Mouse (Mus musculus) embryonic facial prominence, embryonic 13.5 days (tissue): ENCODE data around the gene Zbtb39. TPM values are rescaled to one million over a fixed set of nuclear protein-coding genes. Genes with fewer than 3 reads are reported as not detected.

Experiments used
- ATAC-seq: fragments of 200-750 bp; cut with Nextera tagmentation; 2 replicates; pipeline ENCODE4 v1.8.0; 2017; ENCODE audit warnings: low read depth; ENCODE audit not compliant: insufficient number of reproducible peaks, insufficient read depth, low FRiP score, low TSS enrichment
- H3K27ac ChIP-seq: fragments of 300-500 bp; sonication (generic); 2 replicates; pipeline ENCODE4 v1.5.1; 2015; ENCODE audit warnings: moderate library complexity, mild to moderate bottlenecking, inconsistent platforms
- H3K27me3 ChIP-seq: fragments of 300-500 bp; sonication (generic); 2 replicates; pipeline ENCODE4 v1.6.1; 2015; ENCODE audit warnings: mild to moderate bottlenecking, inconsistent platforms
- H3K36me3 ChIP-seq: fragments of 300-500 bp; sonication (generic); 2 replicates; pipeline ENCODE4 v1.6.1; 2015; ENCODE audit warnings: mild to moderate bottlenecking, inconsistent platforms
- H3K4me1 ChIP-seq: fragments of 300-500 bp; sonication (generic); 2 replicates; pipeline ENCODE4 v1.6.1; 2015; ENCODE audit warnings: inconsistent platforms
- H3K4me2 ChIP-seq: fragments of 300-500 bp; sonication (generic); 2 replicates; pipeline ENCODE4 v1.6.1; 2015; ENCODE audit warnings: moderate library complexity, mild to moderate bottlenecking, inconsistent platforms
- H3K4me3 ChIP-seq: fragments of 300-500 bp; sonication (generic); 2 replicates; pipeline ENCODE4 v1.5.1; 2015; ENCODE audit warnings: mild to moderate bottlenecking, inconsistent platforms
- H3K9ac ChIP-seq: fragments of 300-500 bp; sonication (generic); 2 replicates; pipeline ENCODE4 v1.6.1; 2015; ENCODE audit warnings: mild to moderate bottlenecking, inconsistent platforms
- H3K9me3 ChIP-seq: fragments of 300-500 bp; sonication (generic); 2 replicates; pipeline ENCODE4 v1.6.1; 2016; ENCODE audit warnings: inconsistent platforms
- WGBS: fragments of 180-500 bp; shearing (Covaris S2); methylation state at CpG from one replicate; pipeline ENCODE4 v1.1.7; 2015; ENCODE audit warnings: mixed read lengths; 5-methylcytosine and 5-hydroxymethylcytosine counted together
- polyA plus RNA-seq: library from polyadenylated mRNA; unstranded; fragments of >200 nt; fragmentation: Nextera tagmentation; extraction: Ambion mirVana; gene quantifications from 2 replicates; pipeline ENCODE4 v1.2.1, GENCODE M21; 2015

The Zbtb39 gene
- 3.7 TPM in 2 replicates for polyA plus RNA-seq

GRCm38 (mm10) chr10:127739083-127739660 is at the start of gene Zbtb39:
Zbtb39 (plus strand) TSS chr10:127739538.
- peak; percentile 76 for ATAC-seq
- H3K36me3 ChIP-seq: peaks cover 29% of the 10 kb centered on the region
- peak within 1 kb of the TSS; percentile 98 for H3K9ac ChIP-seq
- no peaks in the 10 kb centered on the region for H3K27me3 ChIP-seq
- H3K4me1 ChIP-seq: peaks cover 8% of the 10 kb centered on the region
- peak within 1 kb of the TSS; percentile 87 for H3K27ac ChIP-seq
- no peaks in the 10 kb centered on the region for H3K9me3 ChIP-seq
- peak within 1 kb of the TSS; percentile 97 for H3K4me3 ChIP-seq
- peak within 1 kb of the TSS; percentile 73 for H3K4me2 ChIP-seq
- WGBS: under 1% methylated on average over 44 of the region's 61 CpGs

- H3K4me2 ChIP-seq: no peak overlapping the region
- H3K36me3 ChIP-seq: peaks cover 47% of the 10 kb centered on the region
- H3K4me3 ChIP-seq: no peak overlapping the region
- H3K27me3 ChIP-seq: no peaks in the 10 kb centered on the region
- no peak overlapping the region for H3K27ac ChIP-seq
- H3K9me3 ChIP-seq: no peaks in the 10 kb centered on the region
- ATAC-seq: no peak
- H3K4me1 ChIP-seq: peaks cover under 1% of the 10 kb centered on the region; the same call in 1 of the 2 replicates
- H3K9ac ChIP-seq: no peak overlapping the region
- WGBS: 23% methylated on average over 1 of the region's 1 CpGs
These were observed 48.3 kb upstream of the Zbtb39 start for GRCm38 (mm10) chr10:127691053-127691452.

GRCm38 (mm10) chr10:127694636-127695035 is 44.7 kb upstream of the Zbtb39 start:
- Histone ChIP-seq H3K4me2 (no peak overlapping the region), H3K9me3 (no peaks in the 10 kb centered on the region), H3K4me3 (no peak overlapping the region), H3K4me1 (no peaks in the 10 kb centered on the region), H3K36me3 (peaks cover 65% of the 10 kb centered on the region), H3K27ac (no peak overlapping the region), H3K9ac (no peak overlapping the region), H3K27me3 (no peaks in the 10 kb centered on the region)
- ATAC-seq: no peak
- WGBS: 48% methylated on average over 2 of the region's 2 CpGs

GRCm38 (mm10) chr10:127695775-127696174 is 43.6 kb upstream of the Zbtb39 start:
- no peaks in the 10 kb centered on the region for H3K27me3 ChIP-seq
- ATAC-seq: no peak
- no peak overlapping the region for H3K4me3 ChIP-seq
- peaks cover 65% of the 10 kb centered on the region for H3K36me3 ChIP-seq
- H3K9ac ChIP-seq: no peak overlapping the region
- H3K4me2 ChIP-seq: no peak overlapping the region
- H3K27ac ChIP-seq: no peak overlapping the region
- H3K4me1 ChIP-seq: no peaks in the 10 kb centered on the region
- H3K9me3 ChIP-seq: no peaks in the 10 kb centered on the region
- 93% methylated on average over 7 of the region's 7 CpGs for WGBS

GRCm38 (mm10) chr10:127698966-127699365 is 40.4 kb upstream of the Zbtb39 start:
- WGBS: 87% methylated on average over 7 of the region's 7 CpGs
- H3K36me3 ChIP-seq: peaks cover 44% of the 10 kb centered on the region
- no peaks in the 10 kb centered on the region for H3K9me3 ChIP-seq
- H3K4me1 ChIP-seq: no peaks in the 10 kb centered on the region
- no peak overlapping the region for H3K4me2 ChIP-seq
- H3K27me3 ChIP-seq: no peaks in the 10 kb centered on the region
- no peak overlapping the region for H3K4me3 ChIP-seq
- ATAC-seq: no peak
- H3K9ac ChIP-seq: no peak overlapping the region
- H3K27ac ChIP-seq: no peak overlapping the region

- Histone ChIP-seq H3K4me2 (no peak overlapping the region), H3K9me3 (no peaks in the 10 kb centered on the region), H3K4me1 (no peaks in the 10 kb centered on the region), H3K9ac (no peak overlapping the region), H3K27me3 (no peaks in the 10 kb centered on the region), H3K27ac (no peak overlapping the region), H3K4me3 (no peak overlapping the region), H3K36me3 (peaks cover 21% of the 10 kb centered on the region)
- ATAC-seq: no peak
- 38% methylated on average over 4 of the region's 4 CpGs for WGBS
These were observed 36.0 kb upstream of the Zbtb39 start for GRCm38 (mm10) chr10:127703299-127703698.

GRCm38 (mm10) chr10:127704293-127704692 is 35.0 kb upstream of the Zbtb39 start:
- ATAC-seq: no peak
- 66% methylated on average over 2 of the region's 2 CpGs for WGBS
- H3K36me3 ChIP-seq: peaks cover 12% of the 10 kb centered on the region

GRCm38 (mm10) chr10:127704766-127705220 is 34.5 kb upstream of the Zbtb39 start, which contains the start of gene Myo1a:
Myo1a (plus strand) TSS chr10:127705170.
- Histone ChIP-seq H3K4me3 (no peak within 1 kb of the TSS), H3K27ac (no peak within 1 kb of the TSS), H3K4me2 (no peak within 1 kb of the TSS), H3K9ac (no peak within 1 kb of the TSS), H3K9me3 (no peaks in the 10 kb centered on the region), H3K4me1 (no peaks in the 10 kb centered on the region), H3K36me3 (peaks cover 7% of the 10 kb centered on the region), H3K27me3 (no peaks in the 10 kb centered on the region)
- ATAC-seq: no peak
- 63% methylated on average over 2 of the region's 2 CpGs for WGBS

More at GRCm38 (mm10) chr10:127704293-127704692, 35.0 kb upstream of the Zbtb39 start:
- no peaks in the 10 kb centered on the region for H3K27me3 ChIP-seq
- H3K27ac ChIP-seq: no peak overlapping the region
- no peak overlapping the region for H3K9ac ChIP-seq
- H3K4me1 ChIP-seq: no peaks in the 10 kb centered on the region
- no peaks in the 10 kb centered on the region for H3K9me3 ChIP-seq
- H3K4me2 ChIP-seq: no peak overlapping the region
- H3K4me3 ChIP-seq: no peak overlapping the region

GRCm38 (mm10) chr10:127705783-127706182 is 33.6 kb upstream of the Zbtb39 start:
- ATAC-seq: no peak
- Histone ChIP-seq H3K4me2 (no peak overlapping the region), H3K36me3 (no peaks in the 10 kb centered on the region), H3K27ac (no peak overlapping the region), H3K9me3 (no peaks in the 10 kb centered on the region), H3K9ac (no peak overlapping the region), H3K27me3 (no peaks in the 10 kb centered on the region), H3K4me3 (no peak overlapping the region), H3K4me1 (no peaks in the 10 kb centered on the region)
- 87% methylated on average over 4 of the region's 4 CpGs for WGBS

GRCm38 (mm10) chr10:127707721-127708120 is 31.6 kb upstream of the Zbtb39 start:
- H3K4me3 ChIP-seq: no peak overlapping the region
- 90% methylated on average over 7 of the region's 7 CpGs for WGBS
- H3K4me2 ChIP-seq: no peak overlapping the region
- no peak for ATAC-seq
- H3K27ac ChIP-seq: no peak overlapping the region
- no peaks in the 10 kb centered on the region for H3K27me3 ChIP-seq
- no peak overlapping the region for H3K9ac ChIP-seq
- H3K36me3 ChIP-seq: no peaks in the 10 kb centered on the region
- peaks cover 10% of the 10 kb centered on the region for H3K4me1 ChIP-seq
- H3K9me3 ChIP-seq: no peaks in the 10 kb centered on the region

- Histone ChIP-seq H3K27me3 (no peaks in the 10 kb centered on the region), H3K9me3 (no peaks in the 10 kb centered on the region), H3K27ac (no peak overlapping the region), H3K9ac (no peak overlapping the region), H3K4me3 (no peak overlapping the region), H3K4me2 (no peak overlapping the region), H3K36me3 (no peaks in the 10 kb centered on the region), H3K4me1 (peaks cover 16% of the 10 kb centered on the region)
- WGBS: 85% methylated on average over 3 of the region's 3 CpGs
- ATAC-seq: no peak
These were observed 30.4 kb upstream of the Zbtb39 start for GRCm38 (mm10) chr10:127708850-127709370.

GRCm38 (mm10) chr10:127710331-127710730 is 29.0 kb upstream of the Zbtb39 start:
- WGBS: 78% methylated on average over 13 of the region's 13 CpGs

More at GRCm38 (mm10) chr10:127710331-127710730, 29.0 kb upstream of the Zbtb39 start:
- ATAC-seq: no peak
- Histone ChIP-seq H3K4me3 (no peak overlapping the region), H3K9ac (no peak overlapping the region), H3K36me3 (no peaks in the 10 kb centered on the region), H3K27me3 (no peaks in the 10 kb centered on the region), H3K4me2 (no peak overlapping the region), H3K9me3 (no peaks in the 10 kb centered on the region), H3K4me1 (peaks cover 16% of the 10 kb centered on the region), H3K27ac (no peak overlapping the region)
